Mouse (Mus musculus) kidney, postnatal 36 days (tissue): ENCODE results near the gene Ddb1.

ENCODE experiments used
- DNase-seq, 2 experiments: peaks; one replicate each; pipeline ENCODE4 v3.0.0; 2021 to 2022; ENCODE audit warnings: mixed read lengths in 2 of 2

The Ddb1 gene

DNA sequence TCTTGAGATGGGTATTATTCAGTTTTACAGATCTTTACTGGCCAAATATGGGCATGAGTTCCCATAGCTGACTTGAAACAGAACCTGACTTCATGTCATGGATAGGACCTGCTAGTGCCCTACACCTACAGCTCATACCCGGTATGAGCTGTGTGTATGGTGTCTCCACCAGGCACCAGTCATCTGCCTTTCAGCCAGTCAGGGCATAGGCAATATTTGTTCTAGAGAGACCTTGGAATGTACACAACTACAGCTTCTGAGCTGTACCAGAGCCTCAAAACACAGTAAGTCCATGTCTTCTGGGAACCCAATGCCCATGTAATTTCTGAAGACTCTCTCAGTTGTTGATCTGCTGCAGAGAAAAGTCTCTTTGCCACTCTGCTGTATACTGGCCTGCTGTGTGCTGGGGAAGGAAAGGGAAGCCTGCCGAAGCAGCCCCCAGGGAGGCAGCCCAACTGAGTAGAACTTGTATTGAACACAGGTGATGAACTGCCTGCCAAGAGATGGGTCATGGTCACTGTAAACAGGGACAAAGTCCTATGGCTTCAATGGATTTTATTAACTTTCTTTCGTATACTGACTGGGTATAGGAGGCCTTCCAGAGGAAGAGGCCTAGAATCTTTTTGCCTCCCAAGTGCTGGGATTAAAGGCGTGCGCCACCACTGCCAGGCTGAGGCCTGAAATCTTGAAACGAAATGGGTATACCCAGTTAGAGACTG, 13.3 kb upstream of the Ddb1 start:
- DNase-seq, result no peak

DNA sequence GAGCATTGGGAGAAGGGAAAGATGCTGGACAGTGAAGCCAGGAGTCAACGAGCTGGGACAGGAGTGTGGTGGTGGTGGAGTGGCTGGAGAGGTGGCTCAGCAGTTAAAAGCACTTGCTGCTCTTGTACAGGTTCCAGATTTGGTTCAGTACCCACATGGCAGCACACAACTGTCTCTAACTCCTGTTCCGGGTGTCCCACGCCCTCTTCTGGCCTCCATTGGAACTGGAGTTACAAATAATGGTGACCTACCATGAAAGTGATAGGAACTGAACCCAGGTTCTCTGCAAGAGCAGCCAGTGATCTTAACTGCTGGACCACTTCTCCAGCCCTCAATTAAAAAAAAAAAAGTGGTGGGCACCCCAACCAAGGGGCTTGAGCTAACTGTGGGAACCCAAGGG, 6.9 kb upstream of the Ddb1 start:
- DNase-seq, result peak in 1 of 2 experiments; percentile 53

DNA sequence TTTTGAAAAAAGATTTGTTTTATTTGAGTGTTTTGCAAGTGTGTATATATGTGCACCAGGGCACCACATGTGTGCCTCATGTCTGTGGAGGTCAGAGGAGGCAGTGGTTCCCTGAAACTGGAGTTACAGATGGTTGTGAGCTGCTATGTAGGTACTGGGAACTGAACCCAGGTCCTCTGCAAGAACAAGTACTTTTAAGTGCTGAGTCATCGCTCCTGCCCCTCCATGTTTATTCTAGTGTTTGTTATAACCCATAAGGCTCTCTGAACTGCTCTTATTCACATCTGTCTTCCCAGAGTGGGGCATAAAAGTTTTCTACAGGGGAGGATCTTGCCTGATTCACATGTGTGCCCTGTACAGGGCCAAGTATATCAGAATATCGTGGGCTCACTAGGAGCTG, 5.5 kb upstream of the Ddb1 start:
- DNase-seq, result no peak

DNA sequence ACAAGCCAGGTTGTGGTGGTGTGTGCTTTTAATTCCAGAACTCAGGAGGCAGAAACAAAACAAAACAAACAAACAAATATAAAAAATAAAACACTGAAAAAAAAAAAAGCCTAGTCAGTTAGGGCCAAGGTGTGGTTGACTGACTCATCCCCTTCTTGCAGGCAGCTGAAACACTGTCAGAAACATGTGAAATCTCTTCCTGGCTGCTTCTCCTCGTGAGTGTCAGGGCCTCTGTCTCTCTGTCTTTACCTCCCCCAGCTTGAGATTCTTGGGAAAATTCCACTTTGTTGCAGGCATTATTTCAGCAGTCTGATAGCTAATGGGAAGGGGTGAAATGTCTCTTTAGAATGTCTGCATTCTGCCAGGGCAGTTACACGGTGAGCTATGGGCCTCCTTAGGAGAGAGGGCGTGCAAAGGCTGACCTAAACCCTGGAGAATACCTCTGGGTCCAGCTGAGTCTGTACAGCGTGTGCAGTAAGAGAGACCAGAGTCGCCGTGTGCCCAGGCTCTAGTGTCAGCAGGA, 2.8 kb upstream of the Ddb1 start:
- no peak for DNase-seq

DNA sequence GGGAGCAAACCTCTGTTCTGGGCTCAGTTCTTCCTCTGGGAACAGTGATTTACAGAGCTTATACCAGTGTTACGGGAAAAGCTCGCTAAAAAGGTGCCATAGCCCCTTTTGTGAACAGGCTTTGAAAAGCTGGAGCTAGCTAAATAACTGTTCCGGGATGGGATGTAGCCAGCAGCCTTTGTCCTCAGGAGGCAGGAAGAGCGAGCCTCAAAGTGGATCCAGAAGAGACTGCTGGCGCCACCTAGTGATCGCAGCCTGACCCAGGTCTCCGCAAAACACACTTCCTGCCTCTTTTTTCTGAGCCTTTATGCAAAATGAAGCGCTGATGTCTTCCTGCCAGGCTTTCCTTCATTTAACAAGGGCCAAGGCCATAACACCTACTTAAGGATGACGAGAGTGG, 2.3 kb upstream of the Ddb1 start:
- peak; percentile 92 to 96 for DNase-seq

DNA sequence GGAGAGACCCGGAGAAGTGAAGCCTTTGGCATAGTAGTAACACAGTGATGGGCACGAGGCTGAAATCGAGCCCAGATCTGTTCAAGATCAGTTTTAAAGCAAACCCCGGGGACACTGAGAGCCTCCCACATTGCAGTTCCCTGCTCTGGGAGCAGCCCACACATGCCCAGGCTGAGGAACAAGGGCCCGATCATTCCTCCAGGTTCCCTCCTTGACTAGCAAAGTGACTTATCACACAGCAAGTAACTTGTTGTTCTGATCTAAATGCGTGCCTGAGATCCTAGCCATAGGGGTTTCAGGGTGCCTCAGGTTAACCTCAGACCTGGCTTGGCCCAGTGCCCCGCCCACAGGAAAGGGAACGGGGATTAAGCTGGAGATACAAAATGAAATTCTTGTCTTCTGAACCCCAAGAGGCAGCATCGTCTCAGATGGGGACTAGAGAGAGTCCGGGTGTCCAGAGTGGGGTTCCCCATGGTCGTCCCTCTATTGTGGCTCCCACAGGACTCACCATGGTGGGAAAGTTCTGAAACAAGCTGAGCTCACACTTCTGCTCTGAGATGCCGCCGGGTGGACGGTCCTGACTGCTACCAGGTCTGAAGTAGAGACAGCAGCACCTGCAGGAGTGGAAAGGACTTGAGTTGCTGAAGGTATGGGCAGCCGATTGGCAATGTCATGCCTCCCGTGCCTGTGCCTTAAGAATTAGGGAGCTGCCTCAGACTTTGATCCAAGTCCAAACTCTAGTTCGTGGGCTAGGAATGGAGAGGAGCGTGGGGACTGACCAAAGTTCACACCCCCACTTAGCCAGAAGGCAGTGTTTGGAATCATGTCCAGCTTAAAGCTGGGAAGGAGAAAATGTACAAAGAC, 1.2 kb upstream of the Ddb1 start:
- DNase-seq, result peak; percentile 78 to 86

DNA sequence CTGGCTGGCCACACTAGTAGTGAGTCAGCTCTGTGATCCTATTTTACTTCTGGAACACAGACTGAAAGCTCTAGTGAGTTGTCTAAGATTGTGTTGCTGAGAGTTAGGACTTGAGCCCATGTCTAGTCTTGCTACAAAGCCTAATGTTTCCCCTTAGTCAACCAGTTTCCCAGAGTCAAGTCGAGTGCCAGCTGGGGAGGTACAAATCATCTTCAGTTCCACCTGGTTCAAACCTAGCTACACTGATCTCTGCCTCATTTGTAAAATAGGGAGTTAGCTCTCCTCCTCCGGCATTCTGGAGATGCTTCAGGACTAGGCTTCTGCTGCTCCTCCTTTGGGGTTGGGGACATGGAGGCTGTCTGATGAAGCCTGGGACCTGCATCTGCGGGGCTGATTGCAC, 593 bp upstream of the Ddb1 start:
- DNase-seq, result no peak

DNA sequence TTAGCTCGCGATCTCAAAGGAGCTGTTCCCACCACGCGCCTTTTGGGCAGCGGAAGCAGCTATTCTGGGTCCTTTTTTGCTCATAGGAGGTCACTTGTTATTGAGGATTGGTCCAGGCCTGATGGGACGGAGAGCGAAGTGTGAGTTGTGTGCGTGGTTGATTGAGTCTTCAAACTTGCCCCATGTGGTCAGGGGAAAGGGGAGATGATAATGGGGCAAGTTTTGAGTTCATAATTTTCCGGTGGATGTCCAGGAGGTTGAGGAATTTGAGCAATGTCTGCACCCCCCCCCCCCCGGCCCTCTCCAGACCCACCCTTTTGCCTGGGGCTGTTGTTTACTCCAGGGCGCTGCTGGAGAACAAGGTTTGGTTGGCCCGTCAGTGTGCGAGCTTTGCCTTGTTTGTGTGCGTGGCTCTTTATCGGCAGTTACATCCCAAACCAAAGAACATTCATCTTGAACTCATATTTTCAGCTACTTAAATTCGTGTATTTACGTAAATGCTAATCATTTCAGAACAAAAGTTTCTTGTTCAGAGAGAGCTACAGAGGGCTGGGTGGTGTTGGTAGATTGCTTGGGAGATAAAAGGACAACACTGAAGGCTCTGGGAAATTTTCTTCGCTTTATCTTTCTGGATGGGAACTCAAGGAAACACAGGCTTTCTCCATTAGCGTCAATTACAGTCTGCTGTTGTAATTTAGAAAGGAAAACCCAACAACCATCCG, 935 bp downstream of the Ddb1 start:
- DNase-seq, result peak in 1 of 2 experiments; percentile 31

DNA sequence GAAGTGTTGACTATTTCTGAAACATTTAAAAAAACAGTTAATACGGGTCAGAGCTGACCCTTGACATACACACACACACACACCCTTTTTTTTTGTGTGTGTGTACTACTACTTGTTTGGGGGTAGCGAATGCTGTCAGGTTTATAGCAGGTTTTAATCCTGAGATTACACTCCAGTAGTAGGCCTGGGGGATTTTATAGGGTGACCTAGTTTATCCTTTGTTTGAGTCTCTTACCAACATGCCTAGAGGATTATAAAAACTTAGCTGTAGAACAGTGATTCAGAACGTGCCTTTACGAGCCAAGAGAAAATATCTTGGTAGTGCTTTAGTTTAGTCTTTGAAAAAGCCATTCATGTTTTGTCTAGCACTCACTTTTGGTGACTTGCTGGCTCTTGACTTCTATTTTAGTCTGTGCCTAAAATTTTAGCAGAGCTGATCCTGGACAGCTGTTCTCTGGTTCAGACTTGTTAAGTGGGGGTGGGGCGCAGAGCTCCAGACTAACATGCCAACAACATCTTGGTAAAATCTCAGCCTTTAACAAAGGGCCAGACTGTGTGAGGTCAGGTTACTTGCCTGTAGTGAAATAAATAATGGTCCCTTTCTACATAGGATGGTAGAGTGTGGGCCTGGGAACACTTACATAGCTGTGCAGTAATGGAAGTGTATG, 3.6 kb downstream of the Ddb1 start:
- DNase-seq, result no peak

DNA sequence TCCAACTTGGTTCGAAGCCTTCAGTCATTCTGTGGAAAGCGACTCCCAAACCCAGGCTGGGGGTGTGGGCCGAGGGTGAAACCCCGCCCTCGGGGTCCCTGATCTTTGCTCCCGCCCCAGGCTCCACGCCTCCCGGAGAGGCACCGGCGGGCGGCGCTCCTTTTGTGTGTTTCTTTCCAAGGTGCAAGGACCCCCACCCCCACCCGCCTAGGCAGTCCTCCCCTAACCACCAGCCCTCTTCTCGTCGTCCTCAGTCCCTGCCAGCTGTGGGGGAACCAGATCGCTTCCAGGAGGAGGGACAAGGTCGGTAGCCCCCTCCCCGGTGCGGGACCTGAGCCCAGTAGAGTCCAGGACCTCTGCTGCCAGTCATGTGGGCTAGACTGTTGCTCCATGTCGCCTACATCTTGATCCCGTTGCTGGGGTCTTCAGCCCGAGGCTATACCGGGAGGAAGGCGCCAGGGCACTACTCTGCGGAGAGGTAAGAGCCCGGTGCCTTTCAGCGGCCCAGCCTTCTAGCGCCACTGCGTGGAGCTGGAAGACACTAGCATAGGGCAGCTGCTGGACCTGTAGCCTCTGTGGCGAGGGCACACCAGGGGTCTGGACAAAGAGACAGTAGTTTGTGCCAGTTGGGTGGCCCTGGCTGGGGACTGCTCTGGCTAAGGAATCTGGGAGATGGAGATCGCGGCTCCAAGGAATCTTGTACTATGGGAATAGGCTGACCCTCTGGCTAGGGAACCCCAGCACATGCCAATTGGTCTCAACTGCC, 29.2 kb downstream of the Ddb1 start, which contains the start of gene Vwce:
TSS of gene Vwce (plus strand) at position 108 of the 766 bp plus-strand sequence.
- peak; percentile 56 to 80 for DNase-seq

DNA sequence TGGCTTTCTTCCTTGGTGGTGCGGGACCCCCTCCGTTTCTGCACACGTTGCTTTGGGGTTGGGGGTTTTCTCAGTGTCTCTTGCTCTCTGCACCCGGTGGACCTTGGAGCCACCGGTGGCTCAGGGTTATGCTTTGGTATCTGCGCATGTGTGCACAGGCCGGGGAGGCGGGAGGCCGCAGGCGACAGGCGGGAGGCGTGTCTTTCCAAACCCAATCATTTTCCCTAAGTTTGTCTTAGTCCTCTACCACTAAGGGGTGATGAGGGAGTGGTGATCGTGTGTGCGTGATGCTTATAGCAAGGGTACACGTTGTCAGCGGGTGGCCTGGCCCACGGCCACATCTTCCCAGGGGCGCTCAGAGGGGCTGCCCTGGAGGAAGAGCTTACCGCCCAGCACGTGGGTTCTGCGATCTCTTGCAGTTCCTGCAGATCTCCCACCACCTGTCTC, 29.8 kb downstream of the Ddb1 start:
- peak; percentile 78 to 84 for DNase-seq

DNA sequence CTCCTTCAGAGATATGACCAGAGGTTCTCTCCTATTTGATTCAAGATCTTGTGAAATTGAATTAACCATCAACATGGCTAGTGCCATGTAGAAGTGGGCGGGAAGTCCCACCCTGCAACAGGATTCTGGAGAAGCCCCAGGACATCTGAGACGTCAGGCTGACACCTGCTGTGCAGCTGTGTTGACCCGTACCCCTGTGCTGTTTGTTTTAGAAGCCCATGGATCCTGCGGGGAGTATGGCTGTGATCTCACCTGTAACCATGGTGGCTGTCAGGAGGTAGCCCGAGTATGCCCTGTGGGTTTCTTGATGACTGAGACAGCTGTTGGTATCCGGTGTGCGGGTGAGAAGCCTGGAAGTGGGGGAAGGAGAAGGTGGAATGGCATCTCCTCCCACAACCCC, 32.7 kb downstream of the Ddb1 start:
- DNase-seq, result no peak

DNA sequence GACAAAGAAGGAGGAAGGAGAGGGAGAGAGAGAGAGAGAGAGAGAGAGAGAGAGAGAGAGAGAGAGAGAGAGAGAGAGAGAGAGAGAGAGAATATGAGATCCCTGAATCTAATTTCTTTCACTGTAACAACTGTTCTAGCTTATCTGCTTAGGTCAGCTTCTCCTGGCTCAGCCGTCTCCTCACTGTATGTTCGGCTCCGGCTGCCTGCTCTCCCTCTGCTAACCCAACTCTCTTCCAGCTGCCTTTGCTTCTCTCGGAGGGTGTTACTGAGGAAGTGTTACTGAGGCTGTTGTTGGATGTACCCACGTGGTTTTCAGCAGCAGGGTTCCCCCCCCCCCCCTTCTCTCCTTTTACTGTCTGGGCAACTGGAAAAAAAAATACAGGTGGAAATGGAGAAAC, 35.0 kb downstream of the Ddb1 start:
- no peak for DNase-seq

DNA sequence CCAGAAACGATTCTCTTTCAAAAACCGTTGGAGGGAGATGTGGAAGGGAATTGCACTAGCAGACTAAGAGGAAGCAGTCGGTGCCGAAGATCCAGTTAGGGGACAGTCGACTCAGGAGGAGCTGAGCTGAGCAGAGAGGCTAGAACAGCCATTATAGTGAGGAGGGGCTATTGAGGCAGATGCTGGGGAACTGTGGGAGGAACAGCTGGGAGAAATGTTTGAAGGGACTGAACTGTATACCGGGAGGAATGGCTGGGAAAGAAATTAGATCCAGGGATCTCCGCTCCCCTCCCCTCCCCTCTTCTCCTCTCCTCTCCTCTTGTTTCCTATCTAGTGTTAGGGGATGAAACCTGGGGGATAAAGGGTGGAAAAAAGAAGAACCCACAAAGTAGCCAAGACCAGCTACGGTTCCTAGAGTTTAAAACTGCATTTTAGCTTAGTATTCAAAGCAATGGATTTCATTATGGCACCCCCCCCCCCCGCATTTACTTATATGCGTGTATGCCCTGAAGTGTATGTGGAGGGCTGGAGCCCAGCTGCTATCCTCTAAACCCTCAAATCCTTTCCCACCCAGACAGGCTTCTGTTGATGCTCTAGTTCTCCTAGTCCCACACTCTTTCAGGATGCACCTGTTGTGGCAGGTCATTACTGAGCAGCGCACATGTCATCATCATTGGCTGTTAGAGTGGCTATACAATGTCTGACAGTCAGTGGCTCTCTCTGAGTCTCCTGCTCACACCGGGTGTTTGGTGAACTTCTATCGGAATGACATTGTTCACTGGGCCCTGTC, 35.7 kb downstream of the Ddb1 start:
- no peak for DNase-seq

DNA sequence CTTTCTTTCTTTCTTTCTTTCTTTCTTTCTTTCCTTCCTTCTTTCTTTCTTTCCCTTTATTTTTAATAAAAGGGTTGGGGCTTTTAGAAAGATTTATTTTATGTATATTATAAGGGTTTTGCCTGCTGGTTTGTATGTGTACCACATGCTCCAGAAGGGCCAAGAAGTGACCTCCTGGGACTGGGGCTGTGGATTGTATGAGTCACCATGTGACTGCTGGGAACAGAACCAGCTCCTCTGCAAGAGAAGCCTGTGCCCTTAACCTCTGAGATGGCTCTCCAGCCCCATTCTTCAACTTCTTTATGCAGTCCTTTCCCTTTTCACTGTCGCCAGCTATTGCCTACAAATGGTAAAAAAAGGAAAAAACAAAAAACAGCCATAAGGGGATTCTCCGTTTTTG, 40.5 kb downstream of the Ddb1 start:
- no peak for DNase-seq

DNA sequence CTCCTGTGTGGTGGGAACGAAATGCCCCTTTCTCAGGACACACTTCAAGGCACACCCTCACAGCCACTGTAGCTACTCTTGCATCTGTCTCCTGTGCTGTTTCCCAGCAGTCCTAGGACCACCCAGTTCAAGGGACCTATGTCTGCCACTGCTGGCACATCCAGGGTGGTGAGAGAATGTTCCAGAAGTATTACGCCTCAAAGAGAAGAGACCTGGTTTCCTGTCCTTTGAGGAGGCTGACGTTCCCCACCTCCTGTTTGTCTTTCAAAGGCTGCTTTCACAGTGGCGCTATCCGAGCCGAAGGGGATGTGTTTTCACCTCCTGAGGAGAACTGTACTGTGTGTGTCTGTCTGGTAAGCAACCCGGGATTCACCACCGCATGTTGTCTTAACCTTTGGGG, 43.0 kb downstream of the Ddb1 start:
- DNase-seq, result no peak

DNA sequence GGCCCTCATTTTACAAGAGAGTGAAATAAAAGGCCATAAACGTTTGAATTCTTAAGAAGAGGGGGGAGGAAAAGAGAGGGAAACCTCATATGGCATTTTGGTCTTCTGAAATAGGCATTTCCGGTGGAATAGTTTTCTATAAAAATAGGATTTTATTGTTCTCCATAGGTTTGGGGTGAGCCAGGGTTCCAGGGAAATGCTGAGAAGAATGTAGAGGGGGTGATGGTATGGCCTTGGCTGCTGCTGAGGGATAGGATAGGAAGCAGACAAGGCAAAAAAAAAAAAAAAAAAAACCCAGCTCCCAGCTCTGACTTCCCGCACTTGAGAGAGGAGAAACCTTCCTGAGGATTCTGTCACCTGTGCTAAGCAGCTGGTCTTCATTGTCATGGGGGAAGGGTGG, 50.9 kb downstream of the Ddb1 start:
- DNase-seq, result no peak

DNA sequence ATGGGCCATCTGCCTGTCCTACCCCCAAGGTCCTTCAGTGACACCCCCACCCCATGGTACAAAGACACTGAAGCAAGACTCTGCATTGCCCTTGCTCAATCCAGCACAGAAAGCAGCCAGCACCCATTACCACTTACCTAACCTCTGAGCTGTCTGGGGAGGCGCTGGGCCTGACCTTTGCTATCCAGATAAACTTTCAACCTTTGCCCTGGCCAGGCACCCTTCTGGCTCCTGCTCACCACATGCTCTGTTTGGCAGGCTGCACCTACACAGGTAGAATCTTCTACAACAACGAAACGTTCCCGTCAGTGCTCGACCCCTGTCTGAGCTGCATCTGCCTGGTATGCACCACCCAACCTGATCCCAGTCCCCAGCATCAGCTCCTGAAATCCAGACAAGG, 52.6 kb downstream of the Ddb1 start:
- peak; percentile 28 to 53 for DNase-seq

DNA sequence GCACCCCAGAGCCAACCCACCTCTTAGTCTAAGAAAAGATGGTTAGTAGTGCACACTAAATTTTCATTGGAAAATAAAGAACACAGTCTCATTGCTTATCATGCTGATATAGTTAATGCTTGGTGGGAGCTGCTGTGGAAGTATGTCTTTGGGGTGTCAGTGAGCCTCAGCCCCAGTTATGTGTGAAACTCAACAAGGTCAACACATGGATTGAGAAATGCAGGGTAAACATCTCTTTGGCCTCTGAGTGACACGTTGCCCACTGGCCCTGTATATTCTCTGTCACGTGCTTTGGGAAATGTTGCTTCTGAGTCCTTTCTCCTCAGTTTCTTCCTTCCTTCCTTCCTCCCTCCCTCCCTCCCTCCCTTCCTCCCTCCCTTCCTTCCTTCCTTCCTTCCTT, 53.3 kb downstream of the Ddb1 start:
- no peak for DNase-seq

DNA sequence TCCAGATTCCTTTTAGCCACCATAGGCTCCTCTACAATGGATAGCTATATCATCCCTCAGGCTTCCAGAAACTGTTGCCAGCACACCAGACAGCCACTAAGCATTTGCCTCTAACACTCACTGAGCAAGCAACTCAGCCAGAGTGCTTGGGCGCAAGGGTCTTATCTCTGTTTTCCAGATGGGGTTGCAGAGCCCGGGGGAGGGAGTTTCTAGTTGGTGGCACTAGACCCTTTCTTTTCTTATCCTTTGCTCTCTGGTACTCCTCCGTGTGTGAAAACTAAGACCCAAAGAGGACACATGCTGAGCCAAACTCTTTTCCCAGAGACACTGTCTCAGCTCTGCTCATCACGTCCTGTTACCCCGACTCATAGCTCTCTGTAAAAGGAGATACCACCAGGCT, 56.2 kb downstream of the Ddb1 start:
- no peak for DNase-seq

DNA sequence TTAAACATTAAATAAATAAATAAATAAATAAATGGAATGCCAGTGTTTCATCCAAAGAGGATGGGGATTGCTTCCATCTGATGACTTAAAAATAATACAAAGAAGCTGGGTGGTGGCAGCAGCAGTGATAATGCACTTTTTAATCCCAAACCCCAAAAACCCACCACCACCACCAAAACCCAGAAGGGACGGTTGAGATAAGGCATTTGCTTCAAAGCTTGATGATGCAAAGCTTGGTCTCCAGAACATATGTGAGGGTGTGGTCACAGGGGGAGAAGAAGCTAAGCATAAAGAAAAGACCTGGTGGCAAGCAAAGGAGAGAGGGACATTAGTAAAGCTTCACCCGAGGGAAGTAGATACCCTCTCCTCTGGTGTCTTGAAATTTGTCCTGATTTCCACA, 56.8 kb downstream of the Ddb1 start:
- no peak for DNase-seq
